Mouse (Mus musculus) spleen, adult 2 months (tissue): ENCODE results near the gene Sh3rf1. TPM values are rescaled to one million over a fixed set of nuclear protein-coding genes. Genes with fewer than 3 reads are reported as not detected.

Experiments used
- DNase-seq, 2 experiments: peaks; one replicate each; pipeline versions ENCODE4 v3.0.0 to v3.0.0-alpha.2; 2012 to 2021; ENCODE audit warnings: low spot score in 2 of 2, low read depth in 1 of 2
- H3K27ac ChIP-seq: fragments of 200-500 bp; 2 replicates; pipeline ENCODE4 v1.5.1; 2012; ENCODE audit warnings: low read length, inconsistent platforms; ENCODE audit not compliant: insufficient read depth
- H3K27me3 ChIP-seq: fragments of 200-500 bp; 2 replicates; pipeline ENCODE4 v1.6.1; 2012; ENCODE audit warnings: mild to moderate bottlenecking, moderate library complexity, low read length, inconsistent platforms; ENCODE audit not compliant: control insufficient read depth, insufficient read depth
- H3K36me3 ChIP-seq: fragments of 200-500 bp; 2 replicates; pipeline ENCODE4 v1.6.1; 2012; ENCODE audit warnings: mild to moderate bottlenecking, low read length, inconsistent platforms; ENCODE audit not compliant: control insufficient read depth, insufficient read depth
- H3K4me1 ChIP-seq: fragments of 200-500 bp; 2 replicates; pipeline ENCODE4 v1.6.1; 2011; ENCODE audit warnings: inconsistent platforms; ENCODE audit not compliant: control insufficient read depth, insufficient read depth, insufficient read length
- H3K4me3 ChIP-seq: fragments of 200-500 bp; 2 replicates; pipeline ENCODE4 v1.5.1; 2011; ENCODE audit warnings: mild to moderate bottlenecking, inconsistent platforms; ENCODE audit not compliant: insufficient read depth, insufficient read length; ENCODE audit errors: extremely low read depth
- CTCF ChIP-seq: fragments of 200-500 bp; IDR thresholded peaks from 2 replicates; pipeline ENCODE4 v1.5.1; 2011; ENCODE audit warnings: mild to moderate bottlenecking, inconsistent platforms; ENCODE audit not compliant: insufficient read depth, insufficient read length, insufficient replicate concordance; ENCODE audit errors: extremely low read depth
- POLR2A ChIP-seq: fragments of 200-500 bp; IDR thresholded peaks from 2 replicates; pipeline ENCODE4 v1.6.1; 2011; ENCODE audit warnings: low read depth, low read length, inconsistent platforms
- WGBS: fragments of 180-500 bp; shearing (Covaris S2); methylation state at CpG from one replicate; pipeline ENCODE4 v1.1.7; 2018; 5-methylcytosine and 5-hydroxymethylcytosine counted together
- polyA plus RNA-seq: library from polyadenylated mRNA; depleted of rRNA; stranded (reverse); fragments of >200 nt; gene quantifications from 2 replicates; pipeline ENCODE4 v1.2.3, GENCODE M21; 2012; rRNA removed

Gene Sh3rf1
- polyA plus RNA-seq, 1 experiment: 2.5 TPM

DNA sequence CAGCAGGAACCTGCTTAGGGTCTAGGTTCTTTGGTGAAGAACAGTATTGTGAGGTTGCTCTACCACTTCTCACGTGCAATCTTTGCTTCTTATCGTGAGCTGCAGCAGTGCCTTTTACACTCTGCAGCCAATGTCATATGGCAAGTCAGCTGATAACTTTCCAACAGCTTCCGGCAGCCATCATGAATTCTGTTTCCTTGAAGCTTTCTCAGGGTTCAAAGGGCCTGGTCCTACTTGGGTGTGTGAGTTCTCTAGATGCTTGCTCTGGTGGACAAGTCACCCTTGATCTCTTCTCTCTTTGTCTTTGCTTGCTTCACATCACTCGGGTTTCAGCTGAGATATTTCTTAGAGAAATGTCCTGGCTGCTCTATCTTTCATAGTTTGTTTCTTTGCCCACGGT, 211.8 kb downstream of the Sh3rf1 start:
- no peak for TF ChIP-seq CTCF
- no peak for TF ChIP-seq POLR2A
- WGBS: 85% methylated on average over 5 of the region's 5 CpGs
- no peak for DNase-seq
- H3K27ac ChIP-seq: no peak overlapping the region
- no peaks in the 10 kb centered on the region for H3K4me1 ChIP-seq
- H3K36me3 ChIP-seq: no peaks in the 10 kb centered on the region
- no peaks in the 10 kb centered on the region for H3K27me3 ChIP-seq
- no peak overlapping the region for H3K4me3 ChIP-seq

GRCm38 (mm10) chr8:61436147-61436546, 212.5 kb downstream of the Sh3rf1 start:
- TF ChIP-seq POLR2A (no peak), CTCF (no peak)
- Histone ChIP-seq H3K4me1 (no peaks in the 10 kb centered on the region), H3K27ac (no peak overlapping the region), H3K36me3 (no peaks in the 10 kb centered on the region), H3K4me3 (no peak overlapping the region), H3K27me3 (no peaks in the 10 kb centered on the region)
- DNase-seq: no peak
- 86% methylated on average over 3 of the region's 3 CpGs for WGBS

GRCm38 (mm10) chr8:61436586-61437304, 213.1 kb downstream of the Sh3rf1 start:
- TF ChIP-seq CTCF (no peak), POLR2A (no peak)
- H3K4me1 ChIP-seq: no peaks in the 10 kb centered on the region
- DNase-seq: no peak
- WGBS: 74% methylated on average over 9 of the region's 9 CpGs
- no peaks in the 10 kb centered on the region for H3K36me3 ChIP-seq
- no peak overlapping the region for H3K4me3 ChIP-seq
- H3K27me3 ChIP-seq: no peaks in the 10 kb centered on the region
- H3K27ac ChIP-seq: no peak overlapping the region

DNA sequence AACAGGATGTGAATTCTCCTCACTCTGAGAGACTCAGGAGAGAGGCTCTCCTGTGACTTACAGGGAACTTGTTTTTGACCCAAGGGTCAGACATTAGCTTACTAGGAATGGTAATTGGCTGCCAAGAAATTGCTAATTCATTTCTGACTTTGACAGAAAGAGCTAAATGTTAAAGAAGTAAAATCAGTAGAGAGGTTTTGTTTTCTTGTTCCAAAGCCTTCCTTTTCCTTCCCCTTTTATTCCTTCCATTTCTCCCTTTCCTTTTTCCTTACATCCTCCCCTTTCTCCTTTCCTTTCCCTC, 213.6 kb downstream of the Sh3rf1 start:
- H3K36me3 ChIP-seq: no peaks in the 10 kb centered on the region
- no peaks in the 10 kb centered on the region for H3K27me3 ChIP-seq
- no peaks in the 10 kb centered on the region for H3K4me1 ChIP-seq
- H3K27ac ChIP-seq: no peak overlapping the region
- TF ChIP-seq POLR2A (no peak), CTCF (no peak)
- DNase-seq: no peak
- no peak overlapping the region for H3K4me3 ChIP-seq

- DNase-seq: no peak
- TF ChIP-seq CTCF: no peak
- no peak for TF ChIP-seq POLR2A
- no peaks in the 10 kb centered on the region for H3K36me3 ChIP-seq
- no peaks in the 10 kb centered on the region for H3K4me1 ChIP-seq
- 95% methylated on average over 3 of the region's 3 CpGs for WGBS
- no peak overlapping the region for H3K27ac ChIP-seq
- H3K4me3 ChIP-seq: no peak overlapping the region
- no peaks in the 10 kb centered on the region for H3K27me3 ChIP-seq
Measured at GRCm38 (mm10) chr8:61442988-61443387, 219.3 kb downstream of the Sh3rf1 start.

- H3K4me3 ChIP-seq: no peak overlapping the region
- no peak for DNase-seq
- no peaks in the 10 kb centered on the region for H3K4me1 ChIP-seq
- TF ChIP-seq POLR2A (no peak), CTCF (no peak)
- 77% methylated on average over 3 of the region's 3 CpGs for WGBS
- no peaks in the 10 kb centered on the region for H3K36me3 ChIP-seq
- H3K27me3 ChIP-seq: no peaks in the 10 kb centered on the region
- H3K27ac ChIP-seq: no peak overlapping the region
Measured at GRCm38 (mm10) chr8:61444358-61444757, 220.7 kb downstream of the Sh3rf1 start.

Other genes with a start within 250 kb of the Sh3rf1 start
- 9.0 and 10.7 TPM in 2 replicates for gene Clcn3, start 240.6 kb upstream of the Sh3rf1 start, polyA plus RNA-seq
- 3.4 and 5.8 TPM in 2 replicates for gene Nek1, start 230.7 kb upstream of the Sh3rf1 start, polyA plus RNA-seq